Mouse (Mus musculus) embryo, embryonic 11 days (tissue): ENCODE data around the gene Agbl2.

Experiments used
- DNase-seq: peaks from one replicate; pipeline ENCODE4 v3.0.0-alpha.2; 2015

Gene Agbl2

DNA sequence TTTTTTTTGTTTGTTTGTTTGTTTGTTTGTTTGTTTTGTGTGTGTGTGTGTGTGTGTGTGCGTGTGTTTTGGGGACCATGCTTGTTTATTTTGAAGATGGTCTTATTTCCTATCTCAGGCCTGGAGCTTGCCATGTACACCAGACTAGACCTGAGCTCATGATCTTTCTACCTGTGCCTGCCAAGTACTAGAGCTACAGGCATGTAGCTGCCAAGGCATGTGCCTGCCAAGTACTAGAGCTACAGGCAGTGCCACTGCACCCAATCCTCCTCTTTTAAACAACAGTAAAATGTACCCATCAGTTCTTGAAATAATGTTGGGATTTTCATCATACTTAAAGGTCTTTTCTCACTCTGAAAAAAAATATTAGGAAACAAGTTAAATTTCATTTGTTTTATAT lies 91.5 kb downstream of the Agbl2 start:
- DNase-seq: no peak

- DNase-seq: no peak
Observed at GRCm38 (mm10) chr2:90875239-90875638, 92.7 kb downstream of the Agbl2 start.

GRCm38 (mm10) chr2:90877584-90878259 lies 95.2 kb downstream of the Agbl2 start:
- no peak for DNase-seq

GRCm38 (mm10) chr2:90879419-90879818 lies 96.9 kb downstream of the Agbl2 start:
- DNase-seq: no peak

- no peak for DNase-seq
Observed at GRCm38 (mm10) chr2:90880144-90880785, 97.7 kb downstream of the Agbl2 start.

DNA sequence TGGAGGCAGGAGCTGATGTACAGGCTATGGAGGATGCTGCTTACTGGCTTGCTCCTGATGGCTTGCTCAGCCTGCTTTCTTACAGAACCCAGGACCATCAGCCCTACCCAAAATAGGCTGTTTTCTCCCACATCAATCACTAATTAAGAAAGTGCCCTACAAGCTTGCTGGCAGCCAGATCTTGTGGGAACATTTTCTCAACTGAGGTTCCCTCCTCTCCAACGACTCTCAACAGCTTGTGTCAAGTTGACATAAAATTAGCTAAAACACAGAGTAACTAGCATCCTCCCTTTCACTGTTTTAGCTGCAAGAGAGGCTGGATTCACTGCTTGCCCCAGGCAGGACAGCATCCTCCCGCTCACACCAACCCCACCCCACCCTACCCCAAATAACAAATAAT lies 99.3 kb downstream of the Agbl2 start:
- no peak for DNase-seq
